Mouse (Mus musculus): ENCODE measurements around the gene Ppan. TPM values are rescaled to one million over a fixed set of nuclear protein-coding genes. Genes with fewer than 3 reads are reported as not detected.

Gene Ppan
- polyA plus RNA-seq, 1 experiment from 2014 or later, result 178 TPM

DNA sequence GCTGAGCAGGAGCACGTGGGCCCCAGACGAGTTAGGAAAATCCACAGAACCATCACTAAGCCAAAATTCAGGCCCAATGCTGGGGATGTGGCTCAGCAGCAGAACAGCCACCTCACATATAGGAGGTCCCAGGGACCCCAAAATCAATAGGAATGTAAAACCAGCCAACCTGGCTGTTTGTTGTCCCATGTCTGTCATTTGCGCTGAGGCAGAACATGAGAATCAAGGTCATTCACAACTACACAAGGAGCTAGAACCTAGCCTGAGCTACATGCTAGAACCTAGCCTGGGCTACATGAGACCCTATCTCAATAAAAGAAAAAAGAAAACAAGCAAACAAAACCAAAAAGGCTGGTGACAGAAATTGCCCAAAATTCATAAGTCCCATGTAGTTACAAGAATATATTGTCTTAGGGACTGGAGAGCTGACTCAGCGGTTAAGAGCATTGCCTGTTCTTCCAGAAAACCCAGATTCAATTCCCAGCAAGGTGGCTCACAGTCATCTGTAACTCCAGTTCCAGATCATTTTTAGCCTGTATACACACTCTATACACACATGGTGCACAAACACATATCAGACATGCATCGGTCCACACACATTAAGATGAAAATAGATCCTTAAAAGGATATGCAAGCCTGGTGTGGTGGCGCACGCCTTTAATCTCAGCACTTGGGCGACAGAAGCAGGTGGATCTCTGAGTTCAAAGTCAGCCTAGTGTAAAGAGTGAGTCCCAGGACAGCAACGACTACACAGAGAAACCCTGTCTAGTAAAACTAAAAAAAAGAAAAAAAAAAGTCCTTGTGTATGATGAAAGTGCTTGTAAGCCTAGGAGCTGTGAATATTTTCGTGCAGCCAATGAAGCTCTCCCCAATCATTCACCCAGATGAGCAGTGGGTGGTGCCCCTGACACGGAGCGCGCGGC, 10.6 kb upstream of the Ppan start:
- peak overlapping the region; percentile 49 for H3K4me3 ChIP-seq (ENCODE audit: low read depth, low read length)
- DNase-seq (ENCODE audit: low spot score) (no peak), ATAC-seq (replicated peaks; ENCODE audit: low FRiP score) (no peak; the same call in 1 of the 2 replicates)
- H3K27ac ChIP-seq (ENCODE audit: low read depth, low read length), result peak overlapping the region; percentile 26; the same call in 1 of the 2 replicates
- peak overlapping the region; percentile 30 for H3K9ac ChIP-seq (ENCODE audit: low read depth, low read length)
- peak overlapping the region; percentile 89 for H3K4me2 ChIP-seq
- H3K9me3 ChIP-seq (ENCODE audit: control insufficient read depth, low read length), result no peaks in the 10 kb centered on the region
- peaks cover 16% of the 10 kb centered on the region for H3K4me1 ChIP-seq (replicated peaks; ENCODE audit: control insufficient read depth, insufficient read depth, low read length)
- no peaks in the 10 kb centered on the region for H3K36me3 ChIP-seq (ENCODE audit: control insufficient read depth, insufficient read depth, low read length)
- 33% methylated on average over 14 of the region's 14 CpGs for WGBS
- no peaks in the 10 kb centered on the region for H3K27me3 ChIP-seq (replicated peaks; ENCODE audit: control insufficient read depth, insufficient read depth, low read length)

DNA sequence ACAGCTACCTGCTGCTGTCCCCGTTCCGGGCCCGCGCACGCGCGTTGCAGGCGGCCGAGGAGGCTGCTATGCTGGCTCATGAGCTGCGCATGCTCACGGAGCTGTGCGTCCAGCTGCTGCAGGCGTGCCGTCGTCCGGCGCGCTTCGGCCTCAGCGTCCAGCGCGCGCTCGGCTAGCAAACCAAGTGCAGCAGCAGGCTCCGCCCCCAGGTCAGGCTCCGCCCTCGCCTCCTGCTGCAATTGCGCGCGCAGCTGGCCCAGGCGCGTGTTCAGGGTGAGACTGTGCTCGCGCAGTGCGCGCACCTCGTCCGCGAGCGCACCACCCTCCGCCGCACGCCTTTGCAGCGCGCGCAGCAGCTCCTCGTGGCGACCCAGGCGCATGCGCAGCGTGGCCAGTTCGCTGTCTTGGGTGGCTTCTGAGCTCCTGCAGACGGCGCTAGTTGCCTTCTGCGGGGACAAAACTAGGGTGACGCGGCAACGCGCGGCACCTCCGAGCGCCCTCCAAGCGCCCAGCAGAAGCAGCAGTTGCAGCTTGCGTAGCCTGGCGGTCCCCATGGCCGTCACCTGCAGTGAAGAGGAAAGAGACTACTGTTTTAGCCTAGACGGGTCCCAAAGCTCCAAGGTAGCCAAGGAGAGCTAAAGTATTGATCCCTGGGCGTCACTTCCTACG, 9.8 kb upstream of the Ppan start:
- H3K27ac ChIP-seq (ENCODE audit: low read depth, low read length), result peak overlapping the region; percentile 87
- ATAC-seq (replicated peaks; ENCODE audit: low FRiP score) (peak; percentile 96), DNase-seq (ENCODE audit: low spot score) (peak; percentile 99)
- H3K9me3 ChIP-seq (ENCODE audit: control insufficient read depth, low read length), result no peaks in the 10 kb centered on the region
- H3K36me3 ChIP-seq (ENCODE audit: control insufficient read depth, insufficient read depth, low read length), result no peaks in the 10 kb centered on the region
- under 1% methylated on average over 69 of the region's 69 CpGs for WGBS
- peak overlapping the region; percentile 49 for H3K4me3 ChIP-seq (ENCODE audit: low read depth, low read length)
- H3K4me1 ChIP-seq (replicated peaks; ENCODE audit: control insufficient read depth, insufficient read depth, low read length), result peaks cover 16% of the 10 kb centered on the region
- H3K9ac ChIP-seq (ENCODE audit: low read depth, low read length), result peak overlapping the region; percentile 84
- peak overlapping the region; percentile 89 for H3K4me2 ChIP-seq
- H3K27me3 ChIP-seq (replicated peaks; ENCODE audit: control insufficient read depth, insufficient read depth, low read length), result no peaks in the 10 kb centered on the region

DNA sequence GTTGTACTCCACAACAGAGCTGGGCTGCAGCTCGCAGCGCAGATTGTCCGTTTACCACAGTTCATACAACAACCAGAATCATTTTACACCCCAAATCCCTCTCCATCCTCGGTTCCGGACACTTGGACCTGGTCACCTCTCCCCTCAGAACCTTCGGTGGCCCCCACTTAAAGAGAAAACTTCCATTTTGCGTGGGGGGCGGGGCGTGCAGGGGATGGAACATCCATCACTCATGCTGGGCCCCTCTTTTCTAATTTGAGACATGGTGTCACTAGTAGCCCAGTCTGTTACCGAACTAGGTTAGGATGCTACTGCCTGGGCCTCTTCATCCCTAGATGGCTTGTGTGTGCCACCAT, 9.3 kb upstream of the Ppan start:
- peak; percentile 4; the same call in 1 of the 2 replicates for ATAC-seq (replicated peaks; ENCODE audit: low FRiP score)
- Histone ChIP-seq H3K4me2 (peak overlapping the region; percentile 89), H3K9ac (ENCODE audit: low read depth, low read length) (peak overlapping the region; percentile 84), H3K36me3 (ENCODE audit: control insufficient read depth, insufficient read depth, low read length) (no peaks in the 10 kb centered on the region), H3K9me3 (ENCODE audit: control insufficient read depth, low read length) (no peaks in the 10 kb centered on the region), H3K27ac (ENCODE audit: low read depth, low read length) (peak overlapping the region; percentile 87), H3K4me1 (replicated peaks; ENCODE audit: control insufficient read depth, insufficient read depth, low read length) (peaks cover 16% of the 10 kb centered on the region), H3K4me3 (ENCODE audit: low read depth, low read length) (peak overlapping the region; percentile 49), H3K27me3 (replicated peaks; ENCODE audit: control insufficient read depth, insufficient read depth, low read length) (no peaks in the 10 kb centered on the region)
- 20% methylated on average over 10 of the region's 10 CpGs for WGBS
- DNase-seq (ENCODE audit: low spot score), result no peak

DNA sequence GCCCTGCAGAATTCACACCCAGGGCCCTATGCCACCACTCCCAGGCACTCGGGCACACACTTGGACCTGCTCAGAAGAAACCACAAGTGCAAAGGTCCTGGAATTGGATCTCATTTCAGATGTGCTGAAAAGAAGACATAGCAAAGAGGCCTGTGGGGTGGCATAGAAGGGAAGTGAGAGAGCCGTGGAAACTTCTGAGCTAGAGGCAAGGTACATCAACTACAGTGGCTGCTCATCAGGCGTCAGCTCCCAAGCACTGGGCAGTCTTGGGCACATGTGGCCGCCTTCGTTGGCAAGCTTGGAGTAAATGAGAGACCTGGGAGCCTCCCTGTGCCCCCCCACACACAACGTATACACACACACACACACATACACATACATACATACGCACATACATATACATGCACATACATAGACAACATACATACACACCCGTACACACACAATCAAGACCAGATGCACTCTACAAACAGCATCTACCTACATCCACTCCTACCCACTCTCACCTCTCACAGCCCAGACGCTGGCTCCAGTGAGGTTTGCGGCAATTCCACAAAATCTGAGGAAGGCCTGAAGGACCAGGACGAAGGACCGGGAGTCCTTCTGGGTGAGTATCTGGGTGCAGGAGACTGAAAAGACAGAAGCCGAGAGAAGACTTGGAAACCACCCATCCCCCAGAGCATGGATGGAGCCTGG, 8.7 kb upstream of the Ppan start, which contains the start of gene Angptl6:
Angptl6 (minus strand) TSS at position 631 of the 696 bp plus-strand sequence.
- WGBS, result 82% methylated on average over 13 of the region's 13 CpGs
- DNase-seq (ENCODE audit: low spot score), result no peak
- H3K36me3 ChIP-seq (ENCODE audit: control insufficient read depth, insufficient read depth, low read length), result no peaks in the 10 kb centered on the region
- peak within 1 kb of the TSS; percentile 87 for H3K27ac ChIP-seq (ENCODE audit: low read depth, low read length)
- peak within 1 kb of the TSS; percentile 84 for H3K9ac ChIP-seq (ENCODE audit: low read depth, low read length)
- peak within 1 kb of the TSS; percentile 49 for H3K4me3 ChIP-seq (ENCODE audit: low read depth, low read length)
- no peaks in the 10 kb centered on the region for H3K27me3 ChIP-seq (replicated peaks; ENCODE audit: control insufficient read depth, insufficient read depth, low read length)
- H3K4me2 ChIP-seq, result peak within 1 kb of the TSS; percentile 89
- H3K9me3 ChIP-seq (ENCODE audit: control insufficient read depth, low read length), result no peaks in the 10 kb centered on the region
- no peak for ATAC-seq (replicated peaks; ENCODE audit: low FRiP score)
- H3K4me1 ChIP-seq (replicated peaks; ENCODE audit: control insufficient read depth, insufficient read depth, low read length), result peaks cover 16% of the 10 kb centered on the region

DNA sequence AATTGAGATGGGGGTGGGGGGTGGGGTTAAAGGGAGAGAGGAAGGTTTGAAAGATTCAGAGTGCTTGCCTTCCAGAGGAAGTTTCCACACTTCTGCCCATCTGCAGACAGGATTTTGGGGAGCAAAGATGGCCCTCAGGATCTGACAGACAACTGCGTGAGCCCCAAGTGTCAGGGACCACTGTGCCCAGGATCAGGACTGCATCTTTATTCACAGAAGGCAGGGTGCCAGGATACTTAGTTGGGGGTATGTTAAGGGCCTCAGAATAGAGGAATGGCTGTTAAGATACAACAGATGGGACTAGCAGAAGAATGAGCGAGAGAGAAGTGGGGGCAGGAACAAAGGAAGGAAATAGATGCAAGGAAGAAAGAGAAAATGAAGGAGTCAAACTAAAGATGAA, 1.4 kb upstream of the Ppan start:
- no peak for DNase-seq (ENCODE audit: low spot score)
- 93% methylated on average over 2 of the region's 2 CpGs for WGBS
- Histone ChIP-seq H3K4me1 (replicated peaks; ENCODE audit: control insufficient read depth, insufficient read depth, low read length) (peaks cover 16% of the 10 kb centered on the region), H3K9me3 (ENCODE audit: control insufficient read depth, low read length) (no peaks in the 10 kb centered on the region), H3K4me2 (no peak overlapping the region), H3K36me3 (ENCODE audit: control insufficient read depth, insufficient read depth, low read length) (peaks cover 23% of the 10 kb centered on the region), H3K9ac (ENCODE audit: low read depth, low read length) (no peak overlapping the region), H3K27me3 (replicated peaks; ENCODE audit: control insufficient read depth, insufficient read depth, low read length) (no peaks in the 10 kb centered on the region), H3K4me3 (ENCODE audit: low read depth, low read length) (no peak overlapping the region), H3K27ac (ENCODE audit: low read depth, low read length) (no peak overlapping the region)
- no peak for ATAC-seq (replicated peaks; ENCODE audit: low FRiP score)

DNA sequence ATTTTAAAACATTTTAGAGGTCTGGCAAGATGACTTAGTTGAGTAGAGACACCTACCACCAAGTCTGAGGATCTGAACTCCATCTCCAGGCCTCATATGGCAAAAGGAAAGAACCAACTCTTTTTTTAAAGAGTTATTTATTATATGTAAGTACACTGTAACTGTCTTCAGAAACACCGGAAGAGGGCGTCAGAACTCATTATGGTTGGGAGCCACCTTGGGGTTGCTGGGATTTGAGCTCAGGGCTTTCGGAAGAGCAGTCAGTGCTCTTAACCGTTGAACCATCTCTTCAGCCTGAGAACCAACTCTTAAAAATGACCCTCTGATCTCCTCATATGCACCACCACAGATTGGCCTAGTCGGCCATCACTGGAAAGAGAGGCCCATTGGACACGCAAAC, 784 bp upstream of the Ppan start:
- no peak overlapping the region for H3K27ac ChIP-seq (ENCODE audit: low read depth, low read length)
- H3K9me3 ChIP-seq (ENCODE audit: control insufficient read depth, low read length), result no peaks in the 10 kb centered on the region
- no peak overlapping the region; the same call in 1 of the 2 replicates for H3K9ac ChIP-seq (ENCODE audit: low read depth, low read length)
- ATAC-seq (replicated peaks; ENCODE audit: low FRiP score) (no peak), DNase-seq (ENCODE audit: low spot score) (no peak)
- H3K4me3 ChIP-seq (ENCODE audit: low read depth, low read length), result no peak overlapping the region
- H3K27me3 ChIP-seq (replicated peaks; ENCODE audit: control insufficient read depth, insufficient read depth, low read length), result no peaks in the 10 kb centered on the region
- H3K4me2 ChIP-seq, result peak overlapping the region; percentile 76; the same call in 1 of the 2 replicates
- H3K4me1 ChIP-seq (replicated peaks; ENCODE audit: control insufficient read depth, insufficient read depth, low read length), result peaks cover 16% of the 10 kb centered on the region
- WGBS, result 87% methylated on average over 6 of the region's 6 CpGs
- peaks cover 29% of the 10 kb centered on the region for H3K36me3 ChIP-seq (ENCODE audit: control insufficient read depth, insufficient read depth, low read length)

DNA sequence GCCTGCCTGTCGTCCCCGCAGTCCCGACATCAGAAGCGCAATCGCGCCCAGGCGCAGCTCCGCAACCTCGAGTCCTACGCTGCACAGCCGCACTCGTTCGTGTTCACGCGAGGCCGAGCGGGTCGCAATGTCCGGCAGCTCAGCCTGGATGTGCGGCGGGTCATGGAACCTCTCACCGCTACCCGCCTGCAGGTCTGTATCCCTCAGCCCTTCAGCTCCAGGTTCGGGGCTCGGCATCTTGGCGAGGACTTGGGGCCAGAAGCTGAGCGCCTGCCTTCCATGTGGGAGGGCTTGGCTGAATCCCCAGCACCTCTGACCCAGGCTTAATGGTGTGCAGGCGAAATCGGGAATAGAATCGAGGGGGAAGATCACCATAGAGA, 401 bp downstream of the Ppan start:
- DNase-seq (ENCODE audit: low spot score) (no peak), ATAC-seq (replicated peaks; ENCODE audit: low FRiP score) (peak; percentile 6)
- whole genome bisulfite sequencing, result under 1% methylated on average over 30 of the region's 30 CpGs
- Histone ChIP-seq H3K4me2 (peak overlapping the region; percentile 76), H3K27me3 (replicated peaks; ENCODE audit: control insufficient read depth, insufficient read depth, low read length) (no peaks in the 10 kb centered on the region), H3K4me3 (ENCODE audit: low read depth, low read length) (peak overlapping the region; percentile 67), H3K4me1 (replicated peaks; ENCODE audit: control insufficient read depth, insufficient read depth, low read length) (peaks cover 16% of the 10 kb centered on the region), H3K27ac (ENCODE audit: low read depth, low read length) (peak overlapping the region; percentile 95), H3K9ac (ENCODE audit: low read depth, low read length) (peak overlapping the region; percentile 93), H3K36me3 (ENCODE audit: control insufficient read depth, insufficient read depth, low read length) (peaks cover 39% of the 10 kb centered on the region), H3K9me3 (ENCODE audit: control insufficient read depth, low read length) (no peaks in the 10 kb centered on the region)
